ENCODE assay signal across 20 mouse cellular contexts in genomic region chr16:45334376-45334765, GRCm38 (mm10).
A peak's percentile ranks its signal among the peaks of the same experiment; 100 is the strongest.
DNase-seq lines count a peak whose midpoint lies in the region; ATAC-seq and TF ChIP-seq lines count a peak whose summit lies in the region.
"Had no signal": no experiment of that assay in that cellular context is flagged by ENCODE, and none has a peak within 500 bp of the region (broad histone marks: within the 10 kb centered on the region; RNA-seq: fewer than 3 reads in every experiment).

No protein-coding gene starts in this region.

- no peak overlapping the region for H3K4me2 ChIP-seq in embryonic facial prominence, embryonic 15.5 days (replicated peaks)
- H3K4me2 ChIP-seq in hindbrain, postnatal 0 days (ENCODE audit: low read depth, low read length): no peak overlapping the region
- H3K4me2 ChIP-seq in hindbrain, embryonic 16.5 days (ENCODE audit: low read length): no peak overlapping the region
- H3K4me2 ChIP-seq in midbrain, embryonic 12.5 days (replicated peaks): no peak overlapping the region
- no peak overlapping the region for H3K4me2 ChIP-seq in midbrain, postnatal 0 days (ENCODE audit: low read depth, low read length, poor library complexity, severe bottlenecking)
- H3K4me2 ChIP-seq: embryonic facial prominence, embryonic 12.5 days; heart, embryonic 13.5 days; hindbrain, embryonic 15.5 days had no signal

- no peaks in the 10 kb centered on the region for H3K9me3 ChIP-seq in embryonic facial prominence, embryonic 15.5 days (replicated peaks)
- no peaks in the 10 kb centered on the region for H3K9me3 ChIP-seq in embryonic facial prominence, embryonic 10.5 days
- H3K9me3 ChIP-seq in hindbrain, postnatal 0 days (ENCODE audit: low read length): no peaks in the 10 kb centered on the region
- H3K9me3 ChIP-seq in hindbrain, embryonic 16.5 days (ENCODE audit: control insufficient read depth, low read length): no peaks in the 10 kb centered on the region
- no peaks in the 10 kb centered on the region for H3K9me3 ChIP-seq in midbrain, embryonic 12.5 days
- no peaks in the 10 kb centered on the region for H3K9me3 ChIP-seq in midbrain, postnatal 0 days (ENCODE audit: low read length)
- H3K9me3 ChIP-seq: embryonic facial prominence, embryonic 12.5 days; heart, embryonic 13.5 days; hindbrain, embryonic 15.5 days had no signal

- no peak overlapping the region for H3K4me3 ChIP-seq in embryonic facial prominence, embryonic 15.5 days (replicated peaks)
- no peak overlapping the region for H3K4me3 ChIP-seq in embryonic facial prominence, embryonic 10.5 days
- H3K4me3 ChIP-seq in hindbrain, postnatal 0 days (ENCODE audit: low read length): no peak overlapping the region
- no peak overlapping the region for H3K4me3 ChIP-seq in hindbrain, embryonic 16.5 days (ENCODE audit: low read length)
- no peak overlapping the region for H3K4me3 ChIP-seq in midbrain, embryonic 12.5 days
- H3K4me3 ChIP-seq in midbrain, postnatal 0 days (ENCODE audit: low read depth, low read length): no peak overlapping the region
- H3K4me3 ChIP-seq: embryonic facial prominence, embryonic 12.5 days; erythroblast, embryonic 14.5 days; heart, embryonic 13.5 days; hindbrain, embryonic 15.5 days had no signal

- H3K4me1 ChIP-seq in embryonic facial prominence, embryonic 15.5 days: peaks cover 3% of the 10 kb centered on the region; the same call in 1 of the 2 replicates
- peaks cover 3% of the 10 kb centered on the region; the same call in 1 of the 2 replicates for H3K4me1 ChIP-seq in embryonic facial prominence, embryonic 10.5 days
- no peaks in the 10 kb centered on the region for H3K4me1 ChIP-seq in hindbrain, postnatal 0 days (ENCODE audit: insufficient read depth, low read length)
- H3K4me1 ChIP-seq in hindbrain, embryonic 16.5 days (ENCODE audit: control insufficient read depth, insufficient read depth, low read depth, low read length): no peaks in the 10 kb centered on the region
- H3K4me1 ChIP-seq in midbrain, embryonic 12.5 days: no peaks in the 10 kb centered on the region
- no peaks in the 10 kb centered on the region for H3K4me1 ChIP-seq in midbrain, postnatal 0 days (ENCODE audit: insufficient read depth, low read length)
- H3K4me1 ChIP-seq: embryonic facial prominence, embryonic 12.5 days; hindbrain, embryonic 15.5 days had no signal

- TF ChIP-seq CTCF in hindbrain, postnatal 0 days (IDR thresholded peaks at IDR 0.05; ENCODE audit: low read depth): no peak
- no peak for TF ChIP-seq CTCF in midbrain, postnatal 0 days (IDR thresholded peaks at IDR 0.05)

- no peak overlapping the region for H3K27ac ChIP-seq in embryonic facial prominence, embryonic 15.5 days (replicated peaks)
- H3K27ac ChIP-seq in embryonic facial prominence, embryonic 10.5 days (replicated peaks): no peak overlapping the region
- H3K27ac ChIP-seq in hindbrain, postnatal 0 days: no peak overlapping the region
- no peak overlapping the region for H3K27ac ChIP-seq in hindbrain, embryonic 16.5 days (ENCODE audit: low read depth, low read length)
- H3K27ac ChIP-seq in midbrain, embryonic 12.5 days (replicated peaks): no peak overlapping the region
- H3K27ac ChIP-seq in midbrain, postnatal 0 days (ENCODE audit: low read depth, low read length): no peak overlapping the region
- H3K27ac ChIP-seq: embryonic facial prominence, embryonic 12.5 days; heart, embryonic 13.5 days; hindbrain, embryonic 15.5 days had no signal

- no peak for DNase-seq in embryonic facial prominence, embryonic 10.5 days (ENCODE audit: low spot score)
- no peak for DNase-seq in hindbrain, postnatal 0 days (ENCODE audit: low spot score)
- DNase-seq in midbrain, postnatal 0 days (ENCODE audit: low spot score): no peak
- peak; percentile 37 for DNase-seq in thymus, postnatal 4 days
- DNase-seq in frontal cortex, postnatal 36 days (ENCODE audit: low spot score in 2 of 2): no peak
- DNase-seq: adrenal gland, adult 8-10 months; cerebellum, adult 11-12 months; cerebellum, postnatal 14 days; heart, postnatal 36 days; layer of hippocampus, adult 9-11 months had no signal

- H3K36me3 ChIP-seq in embryonic facial prominence, embryonic 15.5 days: no peaks in the 10 kb centered on the region
- H3K36me3 ChIP-seq in embryonic facial prominence, embryonic 10.5 days (replicated peaks): no peaks in the 10 kb centered on the region
- no peaks in the 10 kb centered on the region for H3K36me3 ChIP-seq in hindbrain, postnatal 0 days (ENCODE audit: insufficient read depth, low read length)
- no peaks in the 10 kb centered on the region for H3K36me3 ChIP-seq in hindbrain, embryonic 16.5 days (ENCODE audit: control insufficient read depth, insufficient read depth, low read length)
- no peaks in the 10 kb centered on the region for H3K36me3 ChIP-seq in midbrain, embryonic 12.5 days
- H3K36me3 ChIP-seq in midbrain, postnatal 0 days (ENCODE audit: insufficient read depth, low read length): no peaks in the 10 kb centered on the region
- H3K36me3 ChIP-seq: embryonic facial prominence, embryonic 12.5 days; heart, embryonic 13.5 days; hindbrain, embryonic 15.5 days had no signal

- no peaks in the 10 kb centered on the region for H3K27me3 ChIP-seq in embryonic facial prominence, embryonic 15.5 days
- H3K27me3 ChIP-seq in embryonic facial prominence, embryonic 10.5 days (replicated peaks; ENCODE audit: low read depth, poor library complexity, severe bottlenecking): no peaks in the 10 kb centered on the region
- H3K27me3 ChIP-seq in hindbrain, postnatal 0 days (ENCODE audit: insufficient read depth, low read length): no peaks in the 10 kb centered on the region
- H3K27me3 ChIP-seq in hindbrain, embryonic 16.5 days (replicated peaks; ENCODE audit: control insufficient read depth, insufficient read depth, low read length): no peaks in the 10 kb centered on the region
- H3K27me3 ChIP-seq in midbrain, embryonic 12.5 days: no peaks in the 10 kb centered on the region
- no peaks in the 10 kb centered on the region for H3K27me3 ChIP-seq in midbrain, postnatal 0 days (ENCODE audit: insufficient read depth, low read length)
- H3K27me3 ChIP-seq: embryonic facial prominence, embryonic 12.5 days; heart, embryonic 13.5 days; hindbrain, embryonic 15.5 days had no signal

- no peak overlapping the region for H3K9ac ChIP-seq in embryonic facial prominence, embryonic 15.5 days
- H3K9ac ChIP-seq in hindbrain, postnatal 0 days (replicated peaks; ENCODE audit: low read length): no peak overlapping the region
- H3K9ac ChIP-seq in hindbrain, embryonic 16.5 days (ENCODE audit: low read depth, low read length): no peak overlapping the region
- no peak overlapping the region for H3K9ac ChIP-seq in midbrain, embryonic 12.5 days (replicated peaks)
- no peak overlapping the region for H3K9ac ChIP-seq in midbrain, postnatal 0 days (replicated peaks; ENCODE audit: low read length, poor library complexity, severe bottlenecking)
- H3K9ac ChIP-seq: embryonic facial prominence, embryonic 12.5 days; heart, embryonic 13.5 days; hindbrain, embryonic 15.5 days had no signal

- WGBS in embryonic facial prominence, embryonic 15.5 days: 76% methylated on average over 2 of the region's 2 CpGs
- WGBS in embryonic facial prominence, embryonic 10.5 days: 75% methylated on average over 2 of the region's 2 CpGs
- WGBS in hindbrain, postnatal 0 days: 80% methylated on average over 2 of the region's 2 CpGs
- 87% methylated on average over 2 of the region's 2 CpGs for WGBS in hindbrain, embryonic 16.5 days
- 77% methylated on average over 2 of the region's 2 CpGs for WGBS in midbrain, embryonic 12.5 days
- 66% methylated on average over 2 of the region's 2 CpGs for WGBS in midbrain, postnatal 0 days

- peak; percentile 28; the same call in 1 of the 2 replicates for ATAC-seq in embryonic facial prominence, embryonic 15.5 days (ENCODE audit: insufficient number of reproducible peaks, low FRiP score, low TSS enrichment, low read depth)
- ATAC-seq in hindbrain, postnatal 0 days: 0 out of 2 replicates have a peak, but pooled peaks have one; percentile 4
- no peak for ATAC-seq in hindbrain, embryonic 16.5 days
- ATAC-seq in midbrain, embryonic 12.5 days (ENCODE audit: low FRiP score, low read depth): 0 out of 2 replicates have a peak, but pooled peaks have one; percentile 27
- no peak for ATAC-seq in midbrain, postnatal 0 days (ENCODE audit: low FRiP score)
- ATAC-seq: activated CD4-positive, CD25-positive, alpha-beta regulatory T cell, adult 4 months; forebrain, embryonic 14.5 days; intestine, embryonic 16.5 days had no signal

Comparison
In these comparisons a context has a peak if more than half of its experiments do, and no peak if none do; other contexts are left out.
1. ATAC-seq: peak in embryonic facial prominence, embryonic 15.5 days (single experiment), hindbrain, postnatal 0 days (single experiment) and midbrain, embryonic 12.5 days (single experiment); none in hindbrain, embryonic 16.5 days (single experiment) and midbrain, postnatal 0 days (single experiment).